Comparison of ENCODE assay signal across 1 mouse cellular context in the genomic region with DNA sequence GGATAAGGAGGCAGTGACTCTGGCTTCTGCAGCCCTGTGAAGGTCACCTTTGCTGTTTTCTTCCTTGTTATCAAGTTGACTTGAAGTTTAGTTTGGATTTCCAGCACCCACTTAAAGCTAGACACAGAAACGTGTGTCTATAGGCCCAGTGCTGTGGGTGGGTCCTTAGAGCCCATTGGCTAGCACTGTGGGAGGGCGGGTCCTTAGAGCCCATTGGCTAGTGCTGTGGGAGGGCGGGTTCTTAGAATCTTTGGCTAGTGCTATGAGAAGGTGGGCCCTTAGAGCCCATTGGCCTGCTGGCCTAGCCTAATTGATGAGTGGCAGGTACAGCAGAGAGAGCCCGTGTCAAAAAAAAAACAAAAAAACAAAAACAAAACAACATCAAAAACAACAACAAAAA.
TF ChIP-seq lines count a peak whose summit lies in the region.

No protein-coding gene starts in this region.

TF ChIP-seq in MEL, 35 proteins besides CTCF, POLR2A, EP300 and RAD21:
- TF ChIP-seq ZKSCAN1 (IDR thresholded peaks at IDR 0.05; ENCODE audit: low read depth, low read length) (no peak), ELF1 (IDR thresholded peaks at IDR 0.05; ENCODE audit: low read depth, low read length) (no peak), TBP (IDR thresholded peaks at IDR 0.05; ENCODE audit: low read depth, low read length) (no peak), GABPA (IDR thresholded peaks at IDR 0.05; ENCODE audit: low read depth, low read length) (no peak), JUND (IDR thresholded peaks at IDR 0.05; ENCODE audit: low read depth, low read length) (no peak), UBTF (IDR thresholded peaks at IDR 0.05; ENCODE audit: borderline replicate concordance, insufficient read depth, low read depth, low read length) (no peak), HCFC1 (IDR thresholded peaks at IDR 0.05; ENCODE audit: low read depth, low read length) (no peak)
